Comparison of ENCODE assay signal across 10 mouse cellular contexts in the genomic region with DNA sequence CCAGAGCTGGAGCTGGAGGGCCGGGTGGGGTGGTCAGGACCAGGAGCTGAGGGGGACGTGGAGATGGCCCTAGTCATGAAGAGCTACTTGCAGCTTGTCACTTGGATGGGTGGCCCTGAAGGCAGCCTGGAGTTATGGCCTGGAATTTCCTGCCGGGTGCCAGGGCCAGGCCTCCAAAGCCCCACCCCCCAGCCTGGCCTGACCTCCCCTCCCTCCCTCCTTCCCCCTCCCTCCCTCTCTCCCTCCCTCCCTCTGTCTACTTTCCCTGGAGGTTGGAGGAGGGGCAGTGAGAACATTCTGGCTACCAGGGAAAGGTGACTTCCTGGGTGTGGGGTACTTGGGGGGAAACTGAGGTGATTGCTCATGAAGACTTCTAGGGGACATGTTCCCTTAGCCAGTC. TPM values are rescaled to one million over a fixed set of nuclear protein-coding genes. Genes with fewer than 3 reads are reported as not detected.
DNase-seq lines count a peak whose midpoint lies in the region; ATAC-seq and TF ChIP-seq lines count a peak whose summit lies in the region.
"Had no signal": no experiment of that assay in that cellular context is flagged by ENCODE, and none has a peak within 500 bp of the region (broad histone marks: within the 10 kb centered on the region; RNA-seq: fewer than 3 reads in every experiment).

No protein-coding gene starts in this region.

- H3K4me3 ChIP-seq in gastrocnemius, adult 2 months: peak overlapping the region; percentile 100
- H3K4me3 ChIP-seq in heart, embryonic 12.5 days: peak overlapping the region; percentile 97

- peak overlapping the region; percentile 94 for H3K4me2 ChIP-seq in heart, embryonic 12.5 days

- no peak for TF ChIP-seq POLR2A in brain, embryonic 14.5 days (IDR thresholded peaks at IDR 0.05; ENCODE audit: borderline replicate concordance, extremely low read depth, insufficient read depth, insufficient read length, poor library complexity, severe bottlenecking)

- no peaks in the 10 kb centered on the region for H3K27me3 ChIP-seq in heart, embryonic 12.5 days (replicated peaks)

- peak; percentile 80 for DNase-seq in gastrocnemius, adult 2 months
- DNase-seq in gastrocnemius, postnatal 36 days: no peak
- peak; percentile 41 for DNase-seq in brain, embryonic 14.5 days (ENCODE audit: low read depth)
- DNase-seq in kidney, postnatal 10 days: peak; percentile 83
- DNase-seq in lung, postnatal 4 days: peak; percentile 70 to 89
- DNase-seq in frontal cortex, postnatal 25 days (ENCODE audit: low spot score in 2 of 2): no peak
- no peak for DNase-seq in layer of hippocampus, adult 11-12 months (ENCODE audit: low spot score)

- 3% methylated on average over 3 of the region's 3 CpGs for WGBS in heart, embryonic 12.5 days

- peaks cover 78% of the 10 kb centered on the region for H3K4me1 ChIP-seq in heart, embryonic 12.5 days (replicated peaks)

- no peak for ATAC-seq in heart, embryonic 12.5 days (ENCODE audit: insufficient number of reproducible peaks, low FRiP score)

- no peak for TF ChIP-seq CTCF in gastrocnemius, adult 2 months (IDR thresholded peaks at IDR 0.05)
- no peak for TF ChIP-seq CTCF in brain, embryonic 14.5 days (IDR thresholded peaks at IDR 0.05; ENCODE audit: borderline replicate concordance, extremely low read depth, insufficient read depth, insufficient read length)

- peak overlapping the region; percentile 98 for H3K9ac ChIP-seq in heart, embryonic 12.5 days

- H3K27ac ChIP-seq in gastrocnemius, adult 2 months: peak overlapping the region; percentile 97
- H3K27ac ChIP-seq in heart, embryonic 12.5 days (ENCODE audit: poor library complexity, severe bottlenecking): peak overlapping the region; percentile 95

- H3K36me3 ChIP-seq in heart, embryonic 12.5 days: no peaks in the 10 kb centered on the region

- no peaks in the 10 kb centered on the region for H3K9me3 ChIP-seq in heart, embryonic 12.5 days (replicated peaks)

- intact Hi-C loops in gastrocnemius, adult 2 months (cut with DNase I): no loop called here
- intact Hi-C loops in gastrocnemius, postnatal 36 days (cut with DNase I): no loop called here

RNA-seq across cellular contexts. Expression of a gene that starts 3.7 kb away (rescaled TPM):
- 10 to 100 TPM; 38.3 to 43.6 TPM for total RNA-seq in gastrocnemius, adult 2 months (2021)
- total RNA-seq in gastrocnemius, postnatal 36 days (2021): 10 to 100 TPM; 25.7 to 42.5 TPM
- 14.4 and 35.5 TPM in 2 replicates for polyA plus RNA-seq in brain, embryonic 14.5 days (2012; rRNA removed)
- 11.3 and 12.3 TPM in 2 replicates for polyA plus RNA-seq in heart, embryonic 12.5 days (2016; fragmentation: Nextera tagmentation; extraction: Ambion mirVana)

RNA-seq across cellular contexts. Expression of a gene that starts 31.6 kb away (rescaled TPM):
- total RNA-seq in gastrocnemius, adult 2 months (2021): under 1 TPM; 0.22 to 0.23 TPM
- total RNA-seq in gastrocnemius, postnatal 36 days (2021): not detected
- 0.08 TPM in 1 of 2 replicates, not detected in the other for polyA plus RNA-seq in brain, embryonic 14.5 days (2012; rRNA removed)
- polyA plus RNA-seq in heart, embryonic 12.5 days (2016; fragmentation: Nextera tagmentation; extraction: Ambion mirVana): 0.42 TPM in 1 of 2 replicates, not detected in the other
- total RNA-seq: CH12.LX had no signal
- polyA plus RNA-seq: erythroblast, embryonic 14.5 days had no signal

RNA-seq across cellular contexts. Expression of a gene that starts 45.4 kb away (rescaled TPM):
- total RNA-seq in gastrocnemius, adult 2 months (2021): not detected
- total RNA-seq in gastrocnemius, postnatal 36 days (2021): not detected
- polyA plus RNA-seq in brain, embryonic 14.5 days (2012; rRNA removed): not detected in 2 replicates
- polyA plus RNA-seq in heart, embryonic 12.5 days (2016; fragmentation: Nextera tagmentation; extraction: Ambion mirVana): not detected in 2 replicates
- polyA plus RNA-seq: erythroblast, embryonic 14.5 days had no signal

Comparison
In these comparisons a context has a peak if more than half of its experiments do, and no peak if none do; other contexts are left out.
1. DNase-seq: peak in gastrocnemius, adult 2 months (single experiment), brain, embryonic 14.5 days (single experiment), kidney, postnatal 10 days (single experiment) and lung, postnatal 4 days (2 of 2); none in gastrocnemius, postnatal 36 days (0 of 2), frontal cortex, postnatal 25 days (0 of 2) and layer of hippocampus, adult 11-12 months (single experiment).